Mouse (Mus musculus): Measurements from ENCODE around the gene Tmem87a.

DNA sequence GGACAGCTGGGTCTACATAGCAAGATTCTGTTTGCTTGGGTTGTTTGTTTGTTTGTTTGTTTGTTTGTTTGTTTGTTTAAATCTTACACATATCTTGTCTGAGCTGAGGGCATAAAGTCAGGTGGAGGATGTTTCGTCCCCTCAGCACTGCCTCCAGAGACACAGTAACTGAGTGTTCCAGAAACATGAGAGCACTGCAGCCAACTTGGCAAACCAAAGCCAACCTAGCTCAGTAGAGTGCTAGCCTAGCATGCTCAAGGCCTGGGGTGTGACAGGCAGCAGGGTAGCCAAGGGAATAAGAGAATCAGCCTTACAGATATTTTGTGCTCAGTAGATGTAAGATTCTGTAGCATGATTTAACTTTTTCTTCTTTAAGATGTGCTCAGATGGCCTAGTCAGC lies 40.6 kb upstream of the Tmem87a start:
- TF ChIP-seq CTCF (conservative IDR thresholded peaks at IDR 0.05; ENCODE audit: insufficient read depth, insufficient read length, low read depth, low read length) (no peak), POLR2A (IDR thresholded peaks at IDR 0.05; ENCODE audit: low read depth, low read length) (no peak)

Measured in kidney, adult 2 months (tissue).